7 mouse cellular contexts compared by ENCODE assay signal in genomic region chr8:91019726-91020125, GRCm38 (mm10). TPM values are rescaled to one million over a fixed set of nuclear protein-coding genes. Genes with fewer than 3 reads are reported as not detected.
DNase-seq lines count a peak whose midpoint lies in the region; TF ChIP-seq lines count a peak whose summit lies in the region.

No protein-coding gene starts in this region.

- DNase-seq in T-cell, adult 2 months (ENCODE audit: low spot score), result peak; percentile 65
- DNase-seq in cerebellum, postnatal 10 days, result peak; percentile 82 to 84
- peak; percentile 72 for DNase-seq in gastrocnemius, adult 2 months
- peak; percentile 77 to 78 for DNase-seq in kidney, postnatal 4 days
- peak; percentile 81 for DNase-seq in lung, postnatal 14 days

- peaks cover 5% of the 10 kb centered on the region for H3K4me1 ChIP-seq in E14TG2a.4 (replicated peaks; ENCODE audit: low read depth, low read length)
- no peaks in the 10 kb centered on the region for H3K4me1 ChIP-seq in small intestine, adult 2 months (ENCODE audit: control insufficient read depth, insufficient read depth, insufficient read length, low read length)

- H3K36me3 ChIP-seq in E14TG2a.4 (ENCODE audit: insufficient read depth, low read length), result peaks cover 92% of the 10 kb centered on the region
- H3K36me3 ChIP-seq in small intestine, adult 2 months (ENCODE audit: control insufficient read depth, insufficient read depth, low read length), result peaks cover 54% of the 10 kb centered on the region

- TF ChIP-seq CTCF in E14TG2a.4 (conservative IDR thresholded peaks at IDR 0.05; ENCODE audit: low read length), result peak; percentile 78
- peak; percentile 92 for TF ChIP-seq CTCF in gastrocnemius, adult 2 months (IDR thresholded peaks at IDR 0.05)
- 0 out of 2 replicates have a peak, but pooled peaks have one; percentile 14 for TF ChIP-seq CTCF in small intestine, adult 2 months (IDR thresholded peaks at IDR 0.05; ENCODE audit: extremely low read depth, insufficient read length, insufficient replicate concordance, low read depth, low read length)

- H3K9me3 ChIP-seq in E14TG2a.4 (ENCODE audit: low read length), result no peaks in the 10 kb centered on the region

- no peak overlapping the region for H3K27ac ChIP-seq in gastrocnemius, adult 2 months
- H3K27ac ChIP-seq in small intestine, adult 2 months (ENCODE audit: insufficient read depth, low read depth, low read length), result no peak overlapping the region

- H3K4me3 ChIP-seq in E14TG2a.4 (replicated peaks; ENCODE audit: low read length), result no peak overlapping the region
- H3K4me3 ChIP-seq in gastrocnemius, adult 2 months, result no peak overlapping the region
- no peak overlapping the region for H3K4me3 ChIP-seq in small intestine, adult 2 months (ENCODE audit: low read depth, low read length)

- no peaks in the 10 kb centered on the region for H3K27me3 ChIP-seq in E14TG2a.4 (ENCODE audit: insufficient read depth, low read length)
- no peaks in the 10 kb centered on the region for H3K27me3 ChIP-seq in small intestine, adult 2 months (ENCODE audit: control insufficient read depth, insufficient read depth, low read length)

- WGBS in small intestine, adult 2 months, result 2% methylated on average over 2 of the region's 2 CpGs

- intact Hi-C loops in gastrocnemius, adult 2 months (cut with DNase I), result loop anchor here (1.0 to 5.0 kb wide), 3 partner anchors 37 to 224 kb away; partner anchors contain the start of gene Chd9

- TF ChIP-seq POLR2A in small intestine, adult 2 months (IDR thresholded peaks at IDR 0.05; ENCODE audit: low read depth, low read length), result no peak

RNA-seq across cellular contexts. Expression of gene Rbl2, which starts 50.1 kb away (rescaled TPM):
- total RNA-seq in gastrocnemius, adult 2 months (2021), result 10 to 100 TPM; 39.4 to 40.1 TPM
- polyA plus RNA-seq in small intestine, adult 2 months (2012; rRNA removed), result 5.4 and 10.3 TPM in 2 replicates

Comparison
In these comparisons a context has a peak if more than half of its experiments do, and no peak if none do; other contexts are left out.
1. CTCF ChIP-seq: peak in every context shown above with its lines; median percentile 92 in gastrocnemius, adult 2 months; 78 in E14TG2a.4; 14 in small intestine, adult 2 months.